Mouse (Mus musculus) urinary bladder, adult 2 months (tissue): ENCODE data around the gene Camsap1. TPM values are rescaled to one million over a fixed set of nuclear protein-coding genes. Genes with fewer than 3 reads are reported as not detected.

Experiments
- DNase-seq: peaks from one replicate; pipeline ENCODE4 v3.0.0; 2022; ENCODE audit warnings: low spot score
- polyA plus RNA-seq: library from polyadenylated mRNA; depleted of rRNA; stranded (reverse); fragments of >200 nt; gene quantifications from 2 replicates; pipeline ENCODE4 v1.2.3, GENCODE M21; 2012; rRNA removed

Gene Camsap1
- polyA plus RNA-seq, 1 experiment, result 7.4 TPM

DNA sequence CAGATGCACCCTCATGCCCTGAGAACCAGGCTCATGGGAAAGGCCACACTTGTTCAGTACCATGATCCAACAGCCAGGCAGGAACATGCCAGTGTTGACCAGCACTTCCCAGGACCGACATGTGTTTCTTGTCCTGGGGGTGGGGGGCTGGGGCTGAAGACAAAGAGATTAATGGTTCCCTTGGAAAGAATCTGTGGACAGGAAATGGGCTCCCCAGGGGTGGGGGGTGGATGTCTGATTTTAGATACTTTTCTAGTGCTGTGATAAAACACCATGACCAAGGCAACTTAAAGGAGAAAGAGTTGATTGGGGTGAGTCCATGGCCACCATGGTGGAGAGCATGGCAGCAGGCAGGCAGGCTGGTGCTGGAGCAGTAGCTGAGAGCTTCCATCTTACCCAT lies 100.8 kb downstream of the Camsap1 start:
- no peak for DNase-seq

DNA sequence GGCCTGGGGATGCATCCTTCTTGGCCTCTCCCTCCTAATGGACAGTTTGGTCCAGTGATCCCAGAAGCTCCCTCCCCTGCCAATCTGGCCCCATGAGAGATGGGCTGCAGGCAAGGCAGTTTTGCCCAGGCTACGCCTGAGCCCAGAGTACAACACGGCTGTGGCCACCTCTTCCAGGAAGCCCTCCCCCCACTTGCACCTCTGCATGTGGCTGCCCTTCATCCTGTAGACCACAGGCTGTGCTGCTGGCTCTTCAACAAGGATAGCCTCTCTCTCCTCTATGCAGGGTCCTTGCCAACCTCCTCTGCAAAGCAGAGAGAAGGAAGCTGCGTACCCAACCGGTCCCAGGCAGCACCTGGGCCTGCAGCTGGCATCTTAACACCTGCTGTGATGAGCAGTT lies 104.0 kb downstream of the Camsap1 start:
- DNase-seq, result no peak

DNA sequence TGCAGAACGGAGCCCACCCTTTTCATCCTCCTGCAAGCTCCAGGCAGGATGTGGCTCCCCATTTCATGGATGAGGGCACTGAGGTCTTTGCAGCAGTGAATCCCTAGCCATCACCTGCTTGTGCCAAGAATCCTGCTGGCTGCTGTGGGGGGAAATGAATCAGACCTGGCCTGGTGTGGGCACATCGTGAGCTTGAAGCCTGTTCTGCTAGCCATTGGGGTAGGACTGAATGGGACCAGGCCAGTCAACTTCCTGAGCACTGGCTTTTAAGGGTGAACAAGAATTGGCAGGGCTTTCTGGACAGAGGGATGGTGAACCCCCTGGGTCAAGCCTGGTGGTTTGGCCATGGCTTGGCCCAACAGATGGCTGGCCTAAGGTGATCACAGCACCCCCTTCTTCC lies 104.6 kb downstream of the Camsap1 start:
- DNase-seq, result no peak

DNA sequence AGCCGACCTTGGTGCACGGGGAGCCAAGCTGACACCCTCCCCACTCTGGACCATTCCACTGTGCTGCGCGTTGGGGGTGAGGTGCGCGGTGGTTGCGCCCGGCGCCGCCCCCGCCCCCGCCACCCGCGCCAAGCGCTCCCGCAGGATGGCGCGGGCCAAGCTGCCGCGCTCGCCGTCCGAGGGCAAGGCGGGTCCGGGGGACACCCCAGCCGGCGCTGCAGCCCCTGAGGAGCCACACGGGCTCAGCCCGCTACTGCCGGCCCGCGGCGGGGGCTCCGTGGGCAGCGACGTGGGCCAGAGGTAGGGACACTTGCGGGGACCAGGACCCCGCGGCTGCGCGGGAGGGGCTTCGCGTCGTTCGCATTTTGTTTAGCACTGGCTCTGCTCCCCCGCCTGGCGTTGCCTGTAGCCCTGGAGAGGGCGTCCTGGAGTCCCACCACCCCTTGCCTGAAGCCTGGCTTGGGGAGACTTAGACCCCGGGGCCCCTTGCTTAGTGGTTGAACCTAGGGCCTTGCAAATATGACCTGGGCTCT lies 105.3 kb downstream of the Camsap1 start:
- no peak for DNase-seq

DNA sequence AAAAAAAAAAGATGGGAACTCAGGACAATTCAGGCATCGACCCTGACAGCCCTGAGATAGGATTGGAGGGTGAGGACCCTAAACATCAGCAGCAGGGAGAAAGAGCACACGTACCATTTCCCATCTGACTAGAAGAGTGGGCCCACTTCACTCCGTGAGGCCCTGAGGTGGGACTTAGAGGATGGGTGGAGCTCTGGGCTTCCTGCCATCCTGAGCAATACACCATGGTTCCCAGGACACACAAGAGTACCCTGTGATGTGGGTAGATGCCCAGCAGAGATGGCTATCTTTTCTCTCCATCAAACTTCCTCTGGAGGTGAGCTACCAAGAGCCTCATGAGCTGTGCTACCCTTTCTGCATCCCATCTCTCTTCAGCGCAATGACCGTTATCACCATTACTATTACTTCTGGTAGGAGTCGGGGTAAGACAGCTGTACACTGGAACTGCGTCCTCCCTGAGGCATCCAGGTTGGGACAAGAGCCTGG lies 105.8 kb downstream of the Camsap1 start:
- DNase-seq, result no peak

Other genes starting within 250 kb of the Camsap1 start
- gene Obp2b, start 246.3 kb downstream of the Camsap1 start, polyA plus RNA-seq, result not detected in 2 replicates
- gene Lcn3, start 217.7 kb downstream of the Camsap1 start, polyA plus RNA-seq, result not detected in 2 replicates
- gene Lcn11, start 206.3 kb downstream of the Camsap1 start, polyA plus RNA-seq, result not detected in 2 replicates
- not detected in 2 replicates for gene Gm13539, start 201.0 kb downstream of the Camsap1 start, polyA plus RNA-seq
- gene Glt6d1, start 167.4 kb downstream of the Camsap1 start, polyA plus RNA-seq, result not detected in 2 replicates
- not detected in 2 replicates for gene Lcn9, start 160.1 kb downstream of the Camsap1 start, polyA plus RNA-seq
- 0.04 TPM in 1 of 2 replicates, not detected in the other for gene Sohlh1, start 136.0 kb downstream of the Camsap1 start, polyA plus RNA-seq
- gene Kcnt1, start 119.5 kb downstream of the Camsap1 start, polyA plus RNA-seq, result 6.7 and 7.4 TPM in 2 replicates
- gene Ubac1, start 38.5 kb upstream of the Camsap1 start, polyA plus RNA-seq, result 56.6 and 62.4 TPM in 2 replicates
- gene Nacc2, start 139.9 kb upstream of the Camsap1 start, polyA plus RNA-seq, result 43.2 and 60.5 TPM in 2 replicates
- gene Lhx3, start 225.0 kb upstream of the Camsap1 start, polyA plus RNA-seq, result 0.03 TPM in 1 of 2 replicates, not detected in the other